Mouse (Mus musculus): ENCODE measurements around the gene Rab15. TPM values are rescaled to one million over a fixed set of nuclear protein-coding genes. Genes with fewer than 3 reads are reported as not detected.

Rab15 gene
- total and polyA plus RNA-seq, 3 experiments, result 2.7 to 22.7 TPM; not detected in 1

- TF ChIP-seq ZKSCAN1 (IDR thresholded peaks at IDR 0.05; ENCODE audit: low read depth, low read length) (no peak), KAT2A (conservative IDR thresholded peaks at IDR 0.05; ENCODE audit: low read depth, low read length) (peak; percentile 65), POLR2AphosphoS2 (IDR thresholded peaks at IDR 0.05; ENCODE audit: low read length) (0 out of 2 replicates have a peak, but pooled peaks have one; percentile 55), SIN3A (IDR thresholded peaks at IDR 0.05; ENCODE audit: low read length) (peak; percentile 92), TBP (IDR thresholded peaks at IDR 0.05; ENCODE audit: low read depth, low read length) (peak; percentile 80; the same call in 1 of the 2 replicates), MAX (IDR thresholded peaks at IDR 0.05; ENCODE audit: low read length) (peak; percentile 92), RAD21 (IDR thresholded peaks at IDR 0.05; ENCODE audit: low read depth, low read length) (peak; percentile 92), POLR2A (IDR thresholded peaks at IDR 0.05; ENCODE audit: control insufficient read depth in 1 of 2, insufficient read depth in 1 of 2, low read depth in 1 of 2, low read length in 2 of 2, poor library complexity in 1 of 2) (peak in 1 of 2 experiments; percentile 81), POLR2AphosphoS5 (IDR thresholded peaks at IDR 0.05; ENCODE audit: borderline replicate concordance, low read depth, low read length) (no peak), MAFK (IDR thresholded peaks at IDR 0.05; ENCODE audit: borderline replicate concordance, low read depth, low read length) (0 out of 2 replicates have a peak, but pooled peaks have one; percentile 34)
Measured at GRCm38 (mm10) chr12:76837101-76837843, 14.6 kb upstream of the Rab15 start (continued).

GRCm38 (mm10) chr12:76832704-76833103, 10.0 kb upstream of the Rab15 start:
- H3K4me1 ChIP-seq (ENCODE audit: control insufficient read depth in 1 of 2, insufficient read depth in 2 of 2, low read length in 2 of 2), result peaks cover 0 to 5% of the 10 kb centered on the region in 2 experiments; a peak in 3 of 4 replicates
- no peak overlapping the region for H3K27ac ChIP-seq (ENCODE audit: control insufficient read depth, low read depth, low read length)
- peaks cover 0 to 1% of the 10 kb centered on the region in 2 experiments; a peak in 1 of 4 replicates for H3K27me3 ChIP-seq (ENCODE audit: control insufficient read depth in 1 of 2, insufficient read depth in 2 of 2, low read length in 2 of 2)
- no peaks in the 10 kb centered on the region for H3K9me3 ChIP-seq (replicated peaks; ENCODE audit: insufficient read depth, low read length)
- H3K4me3 ChIP-seq (ENCODE audit: control insufficient read depth in 1 of 2, insufficient read depth in 1 of 2, low read depth in 2 of 2, low read length in 2 of 2), result no peak overlapping the region
- peaks cover under 1% of the 10 kb centered on the region; the same call in 1 of the 2 replicates for H3K79me2 ChIP-seq (ENCODE audit: control insufficient read depth, insufficient read depth, low read length, poor library complexity)
- peak; percentile 82 for DNase-seq (ENCODE audit: low read depth, low spot score)
- TF ChIP-seq ZC3H11A (IDR thresholded peaks at IDR 0.05; ENCODE audit: low read depth, low read length) (peak; percentile 74), RAD21 (IDR thresholded peaks at IDR 0.05; ENCODE audit: low read depth, low read length) (peak; percentile 74), NRF1 (IDR thresholded peaks at IDR 0.05; ENCODE audit: insufficient read depth, low read depth, low read length, poor library complexity, severe bottlenecking) (no peak), KAT2A (conservative IDR thresholded peaks at IDR 0.05; ENCODE audit: low read depth, low read length) (no peak), RCOR1 (IDR thresholded peaks at IDR 0.05; ENCODE audit: low read depth, low read length) (no peak), MAFK (IDR thresholded peaks at IDR 0.05; ENCODE audit: borderline replicate concordance, low read depth, low read length) (no peak), EP300 (IDR thresholded peaks at IDR 0.05; ENCODE audit: low read depth in 1 of 2, low read length in 2 of 2) (no peak), ETS1 (IDR thresholded peaks at IDR 0.05; ENCODE audit: low read depth, low read length) (no peak), SMC3 (IDR thresholded peaks at IDR 0.05; ENCODE audit: low read depth, low read length) (peak; percentile 76), ZKSCAN1 (IDR thresholded peaks at IDR 0.05; ENCODE audit: low read depth, low read length) (no peak), CTCF (IDR thresholded peaks at IDR 0.05 in 2 of 3, conservative IDR thresholded peaks at IDR 0.05 in 1 of 3; ENCODE audit: control insufficient read depth in 1 of 3, insufficient read depth in 1 of 3, low read depth in 2 of 3, low read length in 3 of 3, poor library complexity in 1 of 3, severe bottlenecking in 1 of 3) (peak; percentile 72 to 83 (median 82)), ZNF384 (IDR thresholded peaks at IDR 0.05; ENCODE audit: low read depth, low read length) (0 out of 2 replicates have a peak, but pooled peaks have one; percentile 21), GATA1 (IDR thresholded peaks at IDR 0.05; ENCODE audit: low read depth, low read length) (no peak), POLR2AphosphoS2 (IDR thresholded peaks at IDR 0.05; ENCODE audit: low read length) (no peak), UBTF (IDR thresholded peaks at IDR 0.05; ENCODE audit: borderline replicate concordance, insufficient read depth, low read depth, low read length) (no peak)
- no peak overlapping the region for H3K9ac ChIP-seq (ENCODE audit: control insufficient read depth, low read depth, low read length, poor library complexity, severe bottlenecking)
- peaks cover 0 to 4% of the 10 kb centered on the region in 2 experiments; a peak in 1 of 4 replicates for H3K36me3 ChIP-seq (ENCODE audit: control insufficient read depth in 1 of 2, insufficient read depth in 2 of 2, low read length in 2 of 2)
